Mouse (Mus musculus) cerebellum, adult 11 months (tissue): ENCODE measurements around the gene Gm28051.

ENCODE experiments used
- DNase-seq: peaks from one replicate; pipeline ENCODE4 v3.0.0; 2022

Gene Gm28051

DNA sequence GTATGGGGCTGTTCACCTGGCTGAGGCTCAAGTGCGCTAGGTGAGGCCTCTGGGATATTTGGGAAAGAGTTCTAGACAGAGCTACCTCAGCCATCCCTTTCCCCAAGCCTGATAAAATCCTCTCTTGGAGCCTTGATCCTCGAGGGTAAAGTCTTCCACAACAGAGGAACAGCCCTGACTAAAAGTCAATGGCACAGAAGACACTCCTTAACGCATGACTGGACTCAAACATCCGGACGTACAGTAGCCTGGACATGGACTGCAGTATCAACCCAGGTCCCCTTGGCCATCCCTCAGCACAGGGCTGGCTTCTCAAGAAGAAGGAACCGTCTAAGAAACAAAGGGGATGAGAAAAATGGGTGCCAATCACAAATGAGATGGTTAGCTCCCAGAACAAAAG, 74.1 kb downstream of the Gm28051 start:
- no peak for DNase-seq

DNA sequence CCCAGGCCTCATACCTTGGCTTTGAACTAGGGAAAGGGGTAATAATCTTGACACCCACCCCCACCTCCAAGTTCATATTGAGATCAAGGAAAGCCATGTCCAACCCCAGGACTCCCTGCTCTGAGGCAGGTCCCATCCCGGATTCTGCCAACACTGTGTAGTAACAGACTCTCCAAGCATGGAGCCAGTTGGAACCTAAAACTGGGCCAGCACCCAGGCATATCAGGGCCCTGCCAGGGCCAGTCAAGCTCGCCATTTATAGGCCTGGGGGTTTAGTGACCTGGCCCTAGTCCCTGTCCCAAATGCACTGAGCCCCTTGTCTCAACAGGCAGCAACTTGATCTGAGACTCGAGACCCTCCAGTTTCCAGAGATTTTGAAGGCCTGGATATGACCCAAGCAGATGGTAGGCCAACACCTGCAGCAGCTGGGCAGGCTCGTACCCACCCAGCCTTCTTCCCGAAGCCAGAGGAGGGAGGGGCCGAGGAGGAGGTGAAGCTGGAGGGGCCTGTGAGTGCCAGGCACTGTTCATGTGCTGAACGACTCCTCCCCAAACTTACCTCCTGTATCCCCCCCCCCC, 74.8 kb downstream of the Gm28051 start:
- no peak for DNase-seq

DNA sequence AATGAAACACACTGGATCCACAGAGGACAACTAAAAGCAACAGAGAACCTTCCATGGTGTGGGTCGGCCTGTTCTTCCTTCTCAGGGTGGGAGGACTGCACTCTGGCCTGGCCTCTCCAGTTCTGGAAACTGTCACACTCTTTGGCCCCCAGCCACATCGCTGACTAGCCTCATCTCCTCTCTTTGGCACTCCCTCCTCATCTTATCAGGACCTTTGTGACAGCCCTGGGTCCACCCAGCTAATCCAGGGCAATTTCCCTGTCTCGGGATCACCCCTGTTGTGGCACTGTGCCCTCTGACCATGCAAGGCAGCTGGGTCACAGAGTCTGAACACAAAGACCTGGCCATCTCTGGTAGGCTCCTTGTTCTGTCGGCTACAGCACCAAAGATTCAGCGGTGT, 75.5 kb downstream of the Gm28051 start:
- no peak for DNase-seq

DNA sequence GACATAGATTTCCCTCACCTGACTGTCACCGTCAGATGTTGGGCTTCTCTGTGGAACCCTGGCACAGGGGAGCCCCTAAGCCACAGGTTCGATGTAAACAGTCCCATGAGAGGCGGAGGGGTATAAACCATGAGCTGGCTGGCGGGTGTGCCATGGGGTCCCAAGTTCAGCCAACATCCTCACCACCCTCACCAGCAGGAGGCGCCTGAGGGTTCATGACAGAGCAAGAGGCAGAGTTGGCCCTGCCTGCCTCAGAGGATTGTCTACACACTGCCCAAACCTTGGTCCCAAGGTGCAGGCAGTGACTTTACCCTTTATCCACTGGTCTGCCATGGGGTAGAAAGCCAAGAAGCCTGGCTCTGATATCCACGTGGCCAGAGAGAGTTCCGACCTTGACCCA, 76.0 kb downstream of the Gm28051 start:
- DNase-seq = no peak

DNA sequence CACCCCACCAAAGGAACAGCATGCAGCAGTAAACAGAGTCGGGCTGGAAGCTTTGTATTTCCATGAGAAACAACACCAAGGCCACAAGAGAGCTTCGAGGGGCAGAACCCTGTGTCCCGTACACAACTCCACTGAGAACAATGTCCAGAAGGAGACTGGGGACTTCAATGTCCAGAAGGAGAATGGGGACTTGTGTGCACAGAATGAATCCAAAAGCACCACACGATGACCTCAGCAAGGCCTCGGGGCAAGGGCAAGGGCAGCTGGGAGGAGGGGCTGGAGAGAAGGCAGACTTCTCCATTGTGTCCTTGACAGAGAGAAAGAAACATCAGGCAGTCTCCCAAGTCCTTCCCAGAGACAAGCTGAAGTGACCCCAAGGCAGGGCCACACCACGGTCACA, 78.7 kb downstream of the Gm28051 start:
- DNase-seq = no peak

DNA sequence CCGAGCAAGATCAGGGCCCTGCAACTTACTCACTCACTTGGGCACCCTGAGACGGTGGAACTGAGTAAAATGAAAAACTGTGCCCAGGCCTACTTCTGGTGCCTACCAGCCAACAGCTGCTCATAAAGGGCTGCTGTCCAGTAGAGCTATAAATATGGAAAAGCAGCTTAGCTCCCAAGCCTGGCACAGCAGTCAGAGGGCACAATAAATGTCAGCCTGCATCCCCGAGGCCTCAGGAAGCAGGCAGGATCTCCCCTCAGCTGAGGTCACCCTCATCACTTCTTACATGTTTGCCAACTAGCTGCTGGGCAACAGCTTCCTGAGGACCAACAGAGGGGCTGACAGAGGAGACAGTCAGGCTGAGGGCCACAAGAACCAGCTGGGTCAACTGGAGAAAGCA, 80.5 kb downstream of the Gm28051 start:
- no peak for DNase-seq

DNA sequence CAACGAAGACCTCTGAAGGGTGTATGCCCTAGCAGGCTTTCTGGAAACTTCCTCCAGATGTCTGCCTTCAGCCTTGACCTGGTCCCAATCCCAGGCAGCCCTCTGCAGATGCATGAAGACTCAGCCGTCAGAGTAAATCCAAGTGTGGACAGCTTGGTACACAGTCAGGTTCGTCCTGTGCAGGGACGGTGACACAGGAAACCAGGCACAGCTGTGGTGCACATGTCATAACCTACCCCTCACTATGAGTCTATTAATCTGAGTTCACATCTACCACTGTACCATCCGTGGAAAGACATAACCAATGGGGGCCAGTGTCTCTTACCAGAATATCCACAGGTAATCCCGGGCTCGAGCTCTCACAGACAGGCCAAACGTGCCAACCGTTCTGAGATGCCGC, 83.0 kb downstream of the Gm28051 start:
- no peak for DNase-seq

DNA sequence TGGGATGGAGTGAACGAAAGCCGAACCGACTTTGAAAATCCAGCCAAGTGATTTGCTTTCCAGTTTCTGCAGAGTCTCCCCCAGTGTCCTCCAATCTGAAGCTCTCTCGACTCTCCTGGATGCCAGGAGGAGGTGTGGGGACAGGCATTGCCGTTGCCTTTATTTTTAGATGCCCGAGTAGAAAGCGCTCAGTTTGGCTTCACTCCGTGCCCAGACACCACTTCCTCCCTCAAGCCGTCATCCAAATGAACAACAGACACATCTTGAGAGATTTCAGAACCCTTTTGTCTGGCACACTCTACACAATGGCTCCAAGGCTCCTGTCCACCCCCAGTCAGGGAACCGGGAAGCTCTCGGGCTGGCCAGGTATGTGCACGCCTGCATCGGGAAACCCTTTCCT, 83.4 kb downstream of the Gm28051 start:
- DNase-seq = no peak

DNA sequence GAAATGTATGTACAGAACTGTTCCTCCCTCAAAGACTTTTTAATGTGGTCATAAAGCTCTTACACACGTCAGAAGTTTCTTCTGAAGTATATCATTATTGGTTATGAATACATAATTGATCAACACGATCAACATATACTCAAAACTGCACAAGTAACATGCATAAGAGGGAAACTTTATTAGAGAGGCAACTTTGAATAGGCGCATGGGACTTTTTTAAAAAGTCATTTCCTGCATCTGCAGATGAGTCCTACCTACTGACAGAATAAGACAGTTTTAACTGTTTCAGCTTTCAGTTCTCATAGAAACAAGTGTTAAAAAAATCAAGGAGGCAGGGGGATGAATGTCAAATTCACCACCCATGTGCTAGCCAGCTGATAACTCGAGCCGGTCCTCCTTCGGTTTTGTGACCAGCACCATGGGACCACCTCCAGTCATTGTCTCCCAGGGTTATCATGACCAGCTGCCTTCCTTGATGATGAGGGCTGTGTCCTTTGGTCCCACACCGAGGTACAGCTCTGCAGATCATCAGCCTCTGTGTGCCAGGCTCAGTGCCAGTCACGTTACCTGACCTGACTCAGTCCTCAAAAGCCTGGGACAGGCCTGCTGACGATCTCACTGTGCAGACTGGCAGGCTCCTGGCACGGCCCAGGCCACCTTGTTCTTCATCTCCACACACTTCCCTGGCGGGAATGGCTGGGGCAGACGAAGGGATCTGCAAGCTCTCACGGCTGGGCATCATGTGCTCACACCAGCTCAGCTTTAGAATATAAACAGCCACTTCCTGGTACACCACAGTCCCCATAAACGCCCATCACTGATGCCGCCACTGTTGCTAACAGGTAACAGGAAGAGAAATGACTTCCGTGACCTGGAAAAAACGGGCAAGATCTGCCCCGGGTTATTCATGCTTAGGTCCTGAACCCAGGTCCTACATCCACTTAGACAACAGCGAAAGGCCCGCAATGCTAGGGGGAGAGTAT, 84.4 kb downstream of the Gm28051 start:
- peak; percentile 54 for DNase-seq

DNA sequence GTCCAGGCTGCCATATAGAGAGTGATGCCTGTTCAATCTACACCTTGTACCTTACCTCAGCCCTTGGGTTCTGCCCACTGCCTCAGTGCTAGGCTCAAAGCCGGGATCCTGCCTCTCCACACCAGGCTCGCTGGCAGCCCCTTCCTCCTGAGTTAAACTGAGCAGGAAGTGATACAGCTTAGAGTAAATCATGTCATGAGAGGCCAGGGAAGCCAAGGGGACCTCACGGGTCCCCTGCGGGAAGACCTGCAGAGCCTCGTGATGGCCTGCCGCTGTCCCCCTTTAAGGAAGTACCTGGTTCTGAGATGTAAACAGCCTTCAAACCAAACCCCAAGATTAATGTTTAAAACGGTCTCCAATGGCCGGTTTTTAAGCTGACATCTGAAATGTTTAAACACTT, 85.4 kb downstream of the Gm28051 start:
- DNase-seq = no peak

DNA sequence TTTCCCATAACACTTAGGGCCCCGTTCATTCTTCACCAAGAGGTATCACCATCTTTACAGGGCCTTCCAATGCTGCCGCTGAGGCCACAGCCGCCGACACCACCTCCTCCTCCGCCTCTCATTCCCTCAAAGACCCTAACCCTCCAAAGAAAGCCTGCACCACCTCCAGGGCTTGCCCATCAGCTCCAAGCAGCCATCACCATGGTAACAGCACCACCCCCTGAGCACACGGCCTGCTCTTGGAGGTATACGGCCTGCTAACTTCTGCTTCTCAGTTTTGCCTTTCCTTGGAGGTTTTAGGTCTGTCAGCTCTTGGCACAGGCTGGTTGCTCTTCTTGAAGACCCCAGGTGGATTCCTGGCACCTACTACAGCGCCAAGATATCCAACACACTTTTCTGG, 86.7 kb downstream of the Gm28051 start:
- no peak for DNase-seq
